Mouse (Mus musculus) frontal cortex, adult (tissue): ENCODE data around the gene Clasp2.
"Not testable (repeated sequence)": the region's sequence is repeated elsewhere in the genome, so short reads cannot be mapped to it uniquely, and the experiment has no call there.

ENCODE experiments used
- ATAC-seq: cut with Nextera tagmentation; 2 replicates; pipeline ENCODE4 v1.9.2; 2017; ENCODE audit warnings: mild to moderate bottlenecking, moderate library complexity, mixed read lengths; ENCODE audit not compliant: low TSS enrichment

The Clasp2 gene

GRCm38 (mm10) chr9:113755888-113756719 is 14.8 kb downstream of the Clasp2 start:
- no peak for ATAC-seq

GRCm38 (mm10) chr9:113758472-113758871 is 17.2 kb downstream of the Clasp2 start:
- ATAC-seq: no peak

- no peak for ATAC-seq
These were observed 18.4 kb downstream of the Clasp2 start for GRCm38 (mm10) chr9:113759684-113760083.

- no peak for ATAC-seq
These were observed 21.1 kb downstream of the Clasp2 start for GRCm38 (mm10) chr9:113762389-113762788.

GRCm38 (mm10) chr9:113763123-113763522 is 21.9 kb downstream of the Clasp2 start:
- ATAC-seq: no peak

GRCm38 (mm10) chr9:113770640-113771039 is 29.4 kb downstream of the Clasp2 start:
- ATAC-seq: no peak

- no peak for ATAC-seq
These were observed 39.6 kb downstream of the Clasp2 start for GRCm38 (mm10) chr9:113780863-113781262.

- no peak for ATAC-seq
These were observed 41.2 kb downstream of the Clasp2 start for GRCm38 (mm10) chr9:113782362-113783005.

GRCm38 (mm10) chr9:113783674-113784073 is 42.4 kb downstream of the Clasp2 start:
- ATAC-seq: no peak

GRCm38 (mm10) chr9:113789283-113789682 is 48.0 kb downstream of the Clasp2 start:
- ATAC-seq: not testable (repeated sequence)

GRCm38 (mm10) chr9:113792651-113793512 is 51.6 kb downstream of the Clasp2 start:
- peak; percentile 94 for ATAC-seq

- ATAC-seq: no peak; the same call in 1 of the 2 replicates
These were observed 52.2 kb downstream of the Clasp2 start for GRCm38 (mm10) chr9:113793513-113793905.

- no peak for ATAC-seq
These were observed 52.7 kb downstream of the Clasp2 start for GRCm38 (mm10) chr9:113793966-113794365.

- ATAC-seq: no peak
These were observed 55.9 kb downstream of the Clasp2 start for GRCm38 (mm10) chr9:113797206-113797605.

- ATAC-seq: no peak
These were observed 59.4 kb downstream of the Clasp2 start for GRCm38 (mm10) chr9:113800671-113801070.

GRCm38 (mm10) chr9:113802734-113803133 is 61.5 kb downstream of the Clasp2 start:
- ATAC-seq: no peak

GRCm38 (mm10) chr9:113803751-113804150 is 62.5 kb downstream of the Clasp2 start:
- ATAC-seq: no peak

GRCm38 (mm10) chr9:113805359-113805758 is 64.1 kb downstream of the Clasp2 start:
- no peak for ATAC-seq

- ATAC-seq: no peak
These were observed 70.1 kb downstream of the Clasp2 start for GRCm38 (mm10) chr9:113811327-113811726.

- ATAC-seq: peak; percentile 82
These were observed 70.8 kb downstream of the Clasp2 start for GRCm38 (mm10) chr9:113811957-113812670.

- peak; percentile 60 for ATAC-seq
These were observed 71.4 kb downstream of the Clasp2 start for GRCm38 (mm10) chr9:113812671-113813001.

GRCm38 (mm10) chr9:113813086-113813485 is 71.8 kb downstream of the Clasp2 start:
- no peak for ATAC-seq
